Mouse (Mus musculus): ENCODE measurements at regions not wholly inside any gene's neighbourhood (a gene's known extent, or its start where the extent isn't known, plus 50 kb on each side); places are given as distances from the start of the nearest gene placed in this dataset.
"Not testable (repeated sequence)": the region's sequence is repeated elsewhere in the genome, so short reads cannot be mapped to it uniquely, and the experiment has no call there.

DNA sequence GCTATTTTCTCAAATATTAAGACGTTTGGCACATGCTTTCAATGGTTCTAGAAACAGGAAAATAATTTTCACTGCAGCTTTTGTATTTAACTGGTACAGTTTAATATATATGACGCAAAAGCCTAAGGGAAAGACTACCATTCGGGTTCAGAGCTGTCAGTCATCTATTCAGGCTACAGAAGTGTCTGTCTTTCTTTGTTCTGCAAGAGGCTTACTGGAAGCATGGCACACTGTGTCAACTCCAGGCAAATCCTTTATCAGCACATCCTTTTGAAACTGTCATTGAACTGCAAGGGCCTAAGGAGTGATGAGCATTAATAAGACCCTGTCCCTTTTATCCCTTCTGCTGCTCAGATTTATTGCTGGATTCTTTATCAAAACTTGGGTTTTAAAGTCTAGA is 303.8 kb upstream of the Gm5152 start:
- DNase-seq = not testable (repeated sequence)

DNA sequence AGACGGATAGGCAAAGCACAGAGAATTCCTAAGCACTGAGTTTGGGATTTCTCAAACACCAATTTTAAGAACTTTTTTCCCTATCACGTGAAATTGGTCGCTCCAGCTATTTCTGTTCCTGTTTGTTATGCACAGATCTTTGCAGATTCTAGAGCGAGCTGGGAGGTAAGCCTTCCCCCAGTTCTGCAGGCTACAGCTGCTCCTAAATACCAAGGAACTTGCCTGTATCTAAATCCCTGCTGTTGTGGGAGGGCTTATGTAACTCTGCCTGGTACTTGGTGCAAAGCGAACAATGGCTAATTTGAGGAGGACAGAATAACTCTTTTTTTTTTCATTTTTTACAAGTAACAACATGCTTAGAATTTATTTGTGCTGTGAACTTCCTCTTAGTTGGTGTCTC is 316.0 kb upstream of the Gm5152 start:
- no peak for DNase-seq

DNA sequence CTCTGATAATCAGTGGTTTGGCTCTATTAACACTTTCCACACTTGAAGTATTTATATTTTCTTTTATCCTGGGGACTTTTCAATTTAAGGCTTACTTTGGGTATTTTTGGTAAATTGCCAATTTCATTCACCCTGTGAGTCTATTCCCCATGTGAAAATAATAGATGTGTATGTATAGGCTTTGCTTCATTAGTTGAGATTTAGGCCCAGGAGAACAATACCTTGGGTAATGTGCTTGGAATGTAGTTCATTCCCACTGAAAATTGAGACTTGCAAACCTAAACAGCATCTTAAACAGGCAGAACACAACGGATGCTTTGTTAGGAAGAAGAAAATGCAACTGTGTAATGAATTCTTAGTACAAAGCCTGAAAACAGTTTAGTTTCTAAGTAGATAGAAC is 346.1 kb upstream of the Gm5152 start:
- peak; percentile 0 for DNase-seq

DNA sequence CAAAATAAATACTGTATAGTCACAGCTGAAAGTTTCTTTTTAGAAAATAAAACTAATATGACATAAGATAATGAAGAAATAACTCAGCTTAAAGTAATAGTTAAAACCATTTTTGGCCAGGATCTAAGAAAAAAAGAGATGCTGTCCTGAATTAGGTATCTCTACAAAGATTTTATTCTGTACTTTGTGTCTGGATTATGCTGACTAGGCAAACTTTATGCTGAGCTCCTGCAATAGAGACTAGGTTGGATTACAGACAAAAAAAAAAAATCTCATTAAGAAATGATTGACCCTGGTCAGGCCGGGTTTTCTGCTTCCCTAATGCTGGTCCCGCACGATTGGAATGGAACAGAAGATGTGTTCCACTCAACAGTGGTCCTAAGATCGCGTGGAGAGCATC is 346.8 kb upstream of the Gm8871 start:
- DNase-seq = no peak

DNA sequence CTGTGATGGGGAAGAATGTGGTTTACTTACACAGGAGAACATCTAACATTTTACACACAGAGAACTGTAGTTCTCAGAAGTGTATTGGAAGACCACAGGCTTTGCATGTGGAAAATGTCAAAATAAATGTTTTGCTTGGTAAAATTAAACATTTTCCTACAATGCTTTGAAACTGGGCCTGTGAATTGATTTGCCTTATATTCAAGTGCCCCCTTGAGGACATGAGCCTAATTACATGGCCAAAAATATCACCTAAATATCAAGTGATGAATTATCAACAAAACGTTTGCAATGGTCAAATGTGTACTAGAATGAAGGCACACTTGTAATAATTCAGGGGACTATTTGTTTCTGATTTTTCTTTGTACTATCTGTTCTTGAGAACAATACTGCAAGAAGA is 314.4 kb upstream of the Gm8871 start:
- DNase-seq = peak; percentile 14

DNA sequence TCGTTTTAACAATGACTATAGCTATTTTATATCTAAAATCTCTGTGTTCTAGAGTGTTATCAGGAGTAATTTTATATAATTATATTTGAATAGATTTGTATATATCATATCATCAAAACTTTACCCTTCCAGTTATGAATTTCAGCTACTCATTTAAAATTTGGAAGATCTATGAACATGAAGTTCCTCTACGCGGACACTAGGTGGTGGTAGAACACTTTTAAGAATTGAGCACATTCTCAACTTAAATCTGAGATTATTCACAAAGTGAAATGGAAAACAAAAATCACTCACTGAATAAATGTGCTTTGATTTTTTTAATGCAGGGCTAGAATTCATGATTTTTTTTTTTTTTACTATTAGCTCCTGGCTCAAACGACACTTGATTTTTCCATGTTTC is 299.5 kb upstream of the Gm8871 start:
- peak; percentile 18 for DNase-seq

DNA sequence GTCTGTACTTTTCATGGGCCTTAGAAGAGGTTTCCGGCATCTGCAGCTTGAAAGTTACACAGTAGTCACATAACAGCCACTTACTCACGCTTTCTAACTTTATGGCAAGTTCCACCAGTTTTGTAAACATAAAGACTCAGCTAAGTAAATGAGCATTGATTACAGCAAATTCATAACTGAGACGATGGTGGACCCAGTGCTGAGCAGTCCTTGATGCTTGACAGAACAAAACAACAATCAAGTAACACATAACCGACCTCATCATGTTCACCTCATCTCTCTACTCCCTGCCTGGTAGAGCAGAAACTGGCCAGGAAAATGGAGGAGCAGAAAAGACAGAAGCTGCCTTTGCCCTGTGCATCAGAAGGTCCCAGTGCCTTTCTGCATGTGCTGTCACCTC is 284.3 kb upstream of the Gm8871 start:
- no peak for DNase-seq

DNA sequence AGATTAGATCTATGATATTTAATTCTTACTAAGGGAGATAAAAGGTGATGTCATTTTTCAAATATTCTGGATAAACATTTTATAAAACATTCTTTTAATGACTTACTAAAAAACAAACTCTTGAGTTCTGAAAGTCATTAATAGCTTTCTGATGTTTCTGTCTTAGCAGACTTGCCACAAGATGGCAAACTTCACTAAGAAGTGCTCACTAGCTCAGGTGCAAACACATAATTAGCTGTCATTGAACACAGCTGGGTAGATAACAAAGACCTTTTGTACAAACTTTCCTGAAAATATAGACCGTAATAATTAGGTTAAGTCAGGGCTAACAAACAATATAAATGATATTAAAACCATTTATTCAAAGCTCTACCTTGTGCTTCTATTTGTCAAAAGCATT is 273.4 kb upstream of the Gm8871 start:
- no peak for DNase-seq

DNA sequence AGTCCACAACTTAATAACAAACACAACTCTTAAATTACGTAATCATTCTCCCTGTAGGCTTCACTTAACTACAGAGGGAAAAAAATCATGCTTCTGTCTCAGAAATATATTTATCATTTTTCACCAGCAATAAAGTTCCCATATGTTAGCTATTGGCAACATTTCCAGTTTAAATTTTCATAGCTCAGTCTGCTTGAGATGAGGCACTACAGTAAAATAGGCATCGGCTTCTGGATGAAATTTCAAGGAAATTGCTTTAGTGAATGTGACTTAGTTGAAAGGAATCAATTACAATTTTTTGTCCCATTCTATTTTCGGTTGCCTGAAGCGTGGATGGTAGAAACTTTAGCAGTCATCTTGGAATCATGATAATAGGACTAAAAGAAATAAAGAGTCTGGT is 262.1 kb upstream of the Gm8871 start:
- no peak for DNase-seq

DNA sequence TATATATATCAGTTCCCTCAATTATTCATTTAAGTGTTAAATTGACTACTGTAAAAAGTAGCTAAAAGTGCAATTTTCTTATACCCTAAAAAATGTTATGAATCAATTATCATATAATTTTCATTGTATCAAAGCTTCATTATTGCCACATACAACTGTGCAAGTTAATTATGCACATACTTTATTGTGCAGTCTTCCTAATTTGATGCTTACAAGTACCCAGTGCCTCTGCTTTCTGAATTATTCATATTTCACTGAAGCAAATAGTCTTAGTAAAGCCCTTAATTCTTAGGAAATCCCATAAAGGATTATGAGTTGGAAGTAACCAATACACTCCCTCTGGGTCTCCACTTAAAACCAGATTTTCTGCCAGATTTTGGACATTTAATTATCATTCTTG is 220.5 kb upstream of the Gm8871 start:
- no peak for DNase-seq

DNA sequence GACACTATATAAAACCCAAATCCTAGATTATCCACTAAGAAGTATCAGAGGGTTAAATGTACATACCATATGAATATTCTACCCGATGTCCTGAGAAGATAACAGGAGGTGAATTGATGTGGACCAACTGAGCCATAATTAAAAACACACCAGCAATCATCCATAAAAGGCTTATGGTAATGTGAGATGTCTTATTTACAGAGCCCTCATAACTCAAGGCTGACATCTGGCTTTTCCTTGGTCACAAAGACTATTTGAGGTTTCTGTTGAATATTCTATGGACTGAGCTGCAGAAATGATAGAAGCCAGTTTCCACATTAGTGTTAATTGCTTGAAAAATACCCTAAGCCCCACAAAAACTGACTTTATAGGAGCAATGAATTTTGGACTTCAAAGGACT is 198.1 kb upstream of the Gm8871 start:
- no peak for DNase-seq

DNA sequence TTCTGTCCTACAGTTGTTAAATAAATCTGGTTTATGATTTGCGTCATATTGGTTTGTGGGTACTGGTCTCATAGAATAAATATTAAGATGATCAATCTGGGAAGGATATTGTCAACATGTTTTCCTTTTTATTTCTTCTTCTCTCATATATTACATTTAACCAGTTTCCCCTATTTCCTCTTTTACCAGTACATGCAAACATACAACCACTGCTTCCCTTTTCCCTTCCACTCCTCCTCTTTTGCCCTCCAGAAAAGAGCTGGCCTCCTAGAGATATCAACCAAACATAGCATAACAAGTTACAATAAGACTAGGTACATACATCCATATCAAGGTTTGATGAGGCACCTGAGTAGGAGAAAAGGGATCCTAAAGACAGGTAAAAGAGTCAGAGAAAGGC is 180.1 kb upstream of the Gm8871 start:
- no peak for DNase-seq

Data from retina, postnatal 1 day (tissue).